Mouse (Mus musculus) lung, postnatal 36 days (tissue): ENCODE results near the gene Ankmy1.

Experiments
- DNase-seq: peaks from one replicate; pipeline ENCODE4 v3.0.0; 2022; ENCODE audit warnings: mixed read lengths

The Ankmy1 gene

DNA sequence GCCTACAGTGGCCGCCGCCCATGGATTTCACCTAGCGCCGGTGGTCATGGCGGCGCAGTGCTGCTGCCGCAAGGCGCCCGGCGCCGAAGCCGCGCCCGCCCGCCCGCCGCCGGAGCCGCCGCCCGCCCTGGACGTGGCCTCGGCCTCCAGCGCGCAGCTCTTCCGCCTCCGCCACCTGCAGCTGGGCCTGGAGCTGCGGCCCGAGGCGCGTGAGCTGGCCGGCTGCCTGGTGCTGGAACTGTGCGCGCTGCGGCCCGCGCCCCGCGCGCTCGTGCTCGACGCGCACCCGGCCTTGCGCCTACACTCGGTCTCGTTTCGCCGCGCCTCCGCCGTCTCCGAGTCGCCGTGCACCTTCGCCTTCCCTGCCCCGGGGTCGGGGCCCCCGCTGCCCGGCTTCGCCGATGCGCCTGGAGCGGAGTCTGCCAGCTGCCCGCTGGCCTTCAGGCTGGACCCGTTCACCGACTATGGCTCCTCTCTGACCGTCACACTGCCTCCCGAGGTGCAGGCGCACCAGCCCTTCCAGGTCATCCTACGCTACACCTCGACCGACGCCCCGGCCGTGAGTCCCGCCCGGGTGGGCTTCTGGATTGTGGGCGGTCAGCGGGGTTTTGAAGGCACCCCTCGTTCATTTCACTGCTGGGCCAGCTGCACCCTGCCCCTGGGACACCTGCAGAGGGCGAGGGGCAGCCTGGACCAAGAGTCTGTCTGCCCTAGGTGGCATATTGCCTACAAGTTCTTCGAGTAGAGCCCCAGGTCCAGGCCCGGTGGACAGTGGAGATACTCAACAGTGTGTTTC, 8.4 kb upstream of the Ankmy1 start:
- peak; percentile 36 for DNase-seq

- DNase-seq, result peak; percentile 79
Observed at GRCm38 (mm10) chr1:92910239-92910885, 7.7 kb upstream of the Ankmy1 start, which contains the start of gene Rnpepl1. Rnpepl1 (plus strand) TSS chr1:92910783.

- DNase-seq, result peak; percentile 39
Observed at GRCm38 (mm10) chr1:92909068-92909467, 6.4 kb upstream of the Ankmy1 start.

- no peak for DNase-seq
Observed at GRCm38 (mm10) chr1:92908664-92909063, 6.0 kb upstream of the Ankmy1 start.

DNA sequence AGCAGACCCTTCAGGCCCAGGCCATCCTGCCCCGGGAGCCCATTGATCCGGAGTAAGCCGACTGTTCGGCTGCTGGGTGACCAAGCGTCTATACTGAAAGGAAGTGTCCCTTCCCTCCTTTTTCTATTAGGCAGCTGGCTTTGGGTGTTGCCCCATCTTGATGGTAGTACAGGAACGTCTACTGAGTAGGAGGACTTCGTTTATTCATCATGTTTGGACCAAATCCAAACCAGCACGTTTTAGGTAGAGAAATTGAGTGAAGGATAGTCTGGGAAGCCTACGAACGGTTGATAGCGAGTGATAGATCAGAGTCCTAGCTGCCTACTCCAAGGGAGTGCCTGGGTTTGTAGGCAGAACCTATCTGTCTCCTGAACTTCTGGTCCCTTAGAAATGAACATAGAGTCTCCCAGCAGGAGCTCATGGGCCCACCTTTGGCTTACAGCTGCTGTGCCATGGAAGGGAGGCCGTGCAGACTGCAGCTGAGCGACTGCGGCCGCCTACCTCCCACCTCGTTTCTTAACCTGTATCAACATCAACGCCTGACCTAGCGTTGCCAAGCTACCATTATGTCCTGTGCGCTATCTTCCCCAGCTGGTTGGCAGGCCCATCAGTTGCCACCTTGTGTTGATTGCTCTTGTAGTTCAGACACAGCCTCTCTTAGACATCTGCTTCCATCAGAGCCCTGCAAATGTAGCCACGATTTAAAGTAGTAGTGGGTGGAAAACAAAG, 5.1 kb upstream of the Ankmy1 start:
- no peak for DNase-seq

DNA sequence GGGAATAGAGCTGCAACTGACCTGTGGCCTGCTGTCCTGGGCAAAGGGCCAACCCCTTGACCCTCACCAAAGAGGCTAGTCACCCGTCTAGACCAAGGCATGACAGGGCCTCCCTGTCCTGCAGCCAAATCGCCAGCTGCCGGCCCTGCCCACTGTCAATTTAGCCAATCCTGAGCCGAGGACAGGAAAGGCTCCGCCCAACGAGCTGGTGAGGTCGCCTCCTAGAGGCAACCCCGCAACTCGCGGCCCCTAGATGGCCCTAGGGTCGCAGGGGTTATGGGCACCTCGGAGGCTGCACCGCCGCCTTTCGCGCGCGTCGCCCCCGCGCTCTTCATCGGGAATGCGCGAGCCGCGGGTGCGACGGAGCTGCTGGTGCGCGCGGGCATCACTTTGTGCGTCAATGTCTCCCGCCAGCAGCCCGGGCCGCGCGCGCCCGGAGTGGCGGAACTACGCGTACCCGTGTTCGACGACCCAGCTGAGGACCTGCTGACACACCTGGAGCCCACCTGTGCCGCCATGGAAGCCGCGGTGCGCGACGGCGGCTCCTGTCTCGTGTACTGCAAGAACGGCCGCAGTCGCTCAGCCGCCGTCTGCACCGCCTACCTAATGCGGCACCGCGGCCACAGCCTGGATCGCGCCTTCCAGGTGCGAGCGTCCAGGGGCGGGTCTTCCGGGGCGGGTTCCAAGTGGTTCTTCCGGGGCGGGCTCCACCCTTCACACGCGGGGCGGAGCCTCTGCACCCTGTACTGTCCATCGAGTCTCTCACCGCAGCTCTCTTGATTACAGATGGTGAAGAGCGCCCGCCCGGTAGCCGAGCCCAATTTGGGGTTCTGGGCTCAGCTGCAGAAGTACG, 4.3 kb upstream of the Ankmy1 start, which contains the start of gene Dusp28:
Gene Dusp28 (plus strand): TSS at position 203 of the 853 bp plus-strand sequence.
- peak; percentile 95 for DNase-seq

GRCm38 (mm10) chr1:92905703-92906310, 3.1 kb upstream of the Ankmy1 start:
- no peak for DNase-seq

DNA sequence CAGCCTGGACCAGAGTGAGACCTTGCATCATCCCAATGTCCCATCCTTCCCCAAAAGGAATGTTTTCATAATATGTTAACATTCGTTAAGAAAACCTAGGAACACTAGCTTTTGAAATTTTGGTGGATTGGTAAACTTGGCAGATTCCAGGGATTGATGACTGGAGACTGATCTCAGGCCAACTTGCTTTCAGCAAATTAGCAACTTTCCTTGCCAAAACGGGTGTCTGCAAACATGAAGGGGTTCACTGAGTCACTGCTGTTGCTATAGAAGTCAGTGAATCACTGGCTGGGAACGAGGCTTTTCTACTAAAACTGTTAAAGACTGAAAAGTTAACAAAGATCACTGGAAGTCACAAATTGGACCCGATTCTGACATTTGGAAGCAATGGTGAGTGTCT, 921 bp upstream of the Ankmy1 start:
- peak; percentile 45 for DNase-seq

DNA sequence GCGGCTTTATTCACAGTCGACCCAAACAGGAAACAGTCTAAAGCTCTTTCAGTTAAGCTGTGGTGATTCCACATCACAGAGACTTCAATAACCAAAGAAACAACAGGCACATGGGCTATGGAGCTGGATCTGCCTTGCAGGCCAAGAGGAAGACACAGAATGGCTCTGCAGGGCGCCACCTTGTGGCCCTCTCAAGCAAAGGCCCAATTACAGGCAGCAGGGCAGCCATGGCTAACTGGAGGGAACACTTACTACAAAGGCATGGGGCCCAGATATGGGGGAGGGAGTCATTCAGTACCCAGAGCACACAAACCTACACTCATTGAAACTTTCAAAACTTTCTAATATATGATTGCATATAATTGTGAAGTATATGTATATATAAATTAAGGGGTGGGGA, 7.6 kb downstream of the Ankmy1 start:
- DNase-seq, result peak; percentile 82

- DNase-seq, result no peak
Observed at GRCm38 (mm10) chr1:92893896-92894295, 8.8 kb downstream of the Ankmy1 start.

DNA sequence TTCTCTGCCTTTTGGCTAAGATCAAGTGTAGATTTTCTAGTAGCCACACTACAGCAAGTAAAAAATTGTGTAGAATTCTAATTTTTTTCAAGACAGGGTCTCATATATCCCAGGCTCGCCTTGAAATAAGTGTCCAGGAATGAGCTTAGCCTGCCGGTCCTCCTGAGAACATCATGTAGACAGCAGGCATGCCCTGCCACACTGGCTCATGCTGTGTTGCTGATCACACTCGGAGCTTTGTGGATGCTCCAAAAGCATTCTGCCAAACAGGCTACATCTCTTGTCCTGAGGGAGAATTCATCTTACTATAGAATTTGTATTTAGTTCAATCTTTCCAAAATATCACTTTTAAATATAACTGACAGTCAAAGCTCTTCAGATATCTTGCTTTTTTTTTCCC, 9.9 kb downstream of the Ankmy1 start:
- no peak for DNase-seq

DNA sequence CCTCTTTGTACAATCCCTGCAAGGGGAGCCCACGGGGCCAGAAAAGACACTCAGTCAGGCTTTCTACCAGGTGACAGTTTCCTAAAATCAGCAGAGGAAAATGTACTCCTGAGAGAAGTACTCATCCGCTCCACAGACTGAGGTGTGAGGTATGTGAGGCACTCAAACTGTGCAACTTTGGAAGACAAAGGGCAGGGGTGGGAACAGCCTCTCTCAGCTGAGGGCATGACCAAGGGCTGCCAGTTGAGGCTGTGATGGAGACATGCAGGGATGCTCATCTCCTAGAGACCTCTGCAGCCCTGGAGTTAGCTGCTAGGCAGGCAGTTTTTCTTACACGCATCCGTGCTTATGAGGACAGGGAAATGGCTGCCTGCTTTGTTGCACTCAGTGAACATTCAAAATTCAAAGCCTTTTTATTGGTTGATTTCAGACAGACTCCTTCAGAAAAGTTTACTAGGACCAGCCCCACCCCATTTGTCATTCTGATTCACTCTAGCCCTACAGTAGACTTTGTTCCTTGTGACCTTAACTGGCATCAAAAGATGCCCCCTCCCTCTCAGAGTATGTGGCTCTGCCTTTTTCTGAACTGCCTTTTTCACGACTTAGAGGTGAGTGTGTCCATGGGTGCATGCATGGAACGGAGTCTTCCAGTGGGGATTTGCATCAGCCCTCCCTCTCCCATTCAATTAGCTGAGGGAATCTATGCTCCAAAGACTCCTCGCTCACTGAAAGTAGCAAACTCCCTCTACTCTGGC, 13.6 kb downstream of the Ankmy1 start:
- no peak for DNase-seq

- no peak for DNase-seq
Observed at GRCm38 (mm10) chr1:92881982-92882381, 20.7 kb downstream of the Ankmy1 start.

DNA sequence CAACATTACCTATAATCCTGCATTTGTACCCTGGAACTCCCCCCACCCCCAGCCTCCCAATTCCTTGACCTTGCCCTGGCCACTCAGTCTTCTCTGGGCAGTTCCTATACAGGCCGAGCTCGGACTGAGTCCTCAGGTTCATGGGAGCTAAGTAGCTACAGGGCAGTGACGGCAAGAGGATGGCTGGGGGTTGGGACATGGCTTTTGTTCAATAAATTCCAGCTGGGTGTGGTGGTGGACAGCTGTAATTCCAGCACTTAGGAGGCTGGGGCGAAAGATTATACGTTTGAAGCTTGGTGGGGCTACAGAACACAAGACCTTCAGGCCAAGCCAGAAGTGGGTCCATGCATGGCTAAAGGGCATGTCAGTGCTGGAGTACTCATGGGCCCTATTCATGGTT, 22.6 kb downstream of the Ankmy1 start:
- DNase-seq, result no peak

DNA sequence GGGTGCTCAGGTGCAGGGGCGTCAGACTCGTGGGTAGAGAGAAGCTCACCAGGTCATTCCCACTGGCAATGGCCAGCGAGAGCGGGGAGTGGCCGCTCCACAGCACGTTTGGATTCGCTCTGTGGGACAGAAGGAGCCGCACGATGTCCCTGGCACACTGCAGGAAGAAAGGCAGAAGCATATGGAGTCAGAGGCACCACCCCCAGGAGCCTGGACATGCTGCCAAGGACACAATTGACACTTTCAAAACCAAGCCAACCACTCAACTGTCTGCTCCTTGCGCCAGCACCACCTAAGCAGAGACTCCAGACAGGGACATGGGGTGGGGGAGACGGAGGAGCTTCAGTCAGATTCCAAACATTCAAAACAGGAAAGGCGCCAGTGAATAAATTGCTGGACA, 23.4 kb downstream of the Ankmy1 start:
- DNase-seq, result no peak

GRCm38 (mm10) chr1:92878066-92878741, 24.5 kb downstream of the Ankmy1 start:
- DNase-seq, result no peak

- DNase-seq, result no peak
Observed at GRCm38 (mm10) chr1:92877431-92877978, 25.2 kb downstream of the Ankmy1 start.

GRCm38 (mm10) chr1:92875360-92876111, 27.2 kb downstream of the Ankmy1 start:
- no peak for DNase-seq

DNA sequence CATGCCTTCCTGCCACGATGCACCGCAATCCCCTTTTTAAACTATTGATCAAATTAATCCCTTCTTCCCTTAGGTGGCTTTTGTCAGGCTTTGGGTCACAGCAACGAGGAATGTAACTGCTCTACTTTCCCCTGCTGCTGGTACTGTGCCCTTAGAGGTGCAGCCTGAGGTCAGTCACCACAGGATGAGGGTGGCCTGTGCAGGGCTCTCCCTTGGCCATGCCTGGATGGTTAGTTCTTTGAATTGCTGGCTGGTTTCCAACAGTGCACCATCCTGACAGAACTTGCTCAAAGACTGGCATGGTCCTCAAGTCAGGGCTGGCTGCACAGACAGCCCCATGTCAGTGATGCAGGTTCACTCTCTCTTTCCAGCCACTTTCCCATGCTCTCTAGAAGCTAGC, 28.7 kb downstream of the Ankmy1 start:
- DNase-seq, result no peak

GRCm38 (mm10) chr1:92872666-92873065, 30.0 kb downstream of the Ankmy1 start:
- DNase-seq, result no peak
